Mouse (Mus musculus) erythroblast, embryonic 14.5 days (primary cell): Measurements from ENCODE around the gene Mrtfa.

Source experiments
- GATA1 ChIP-seq: IDR thresholded peaks from 2 replicates; pipeline ENCODE4 v1.6.1; 2012; ENCODE audit warnings: low read length, inconsistent platforms, mixed read lengths
- TAL1 ChIP-seq: IDR thresholded peaks from 3 replicates; pipeline ENCODE4 v1.6.1; 2012; ENCODE audit warnings: low read length, inconsistent platforms, mixed read lengths

DNA sequence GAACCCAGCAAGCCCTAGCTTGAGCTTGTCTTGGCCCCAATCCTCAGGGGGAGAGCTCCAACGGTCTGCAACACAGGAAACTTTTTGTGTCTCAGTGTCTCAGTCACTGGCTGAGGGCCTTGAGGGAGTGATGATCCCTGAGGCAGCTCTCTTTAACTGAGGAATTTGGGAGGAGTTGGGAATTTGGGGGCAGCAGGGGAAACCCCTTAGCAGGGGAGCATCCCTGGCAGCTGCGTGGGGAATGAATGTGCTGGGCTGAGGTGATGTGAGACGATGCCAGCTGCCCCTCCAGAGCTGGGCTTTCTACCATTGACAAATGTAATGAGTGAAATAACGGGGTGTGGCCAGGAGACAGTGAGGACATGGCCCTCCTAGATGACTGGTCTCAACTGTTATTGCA lies 4.9 kb upstream of the Mrtfa start:
- no peak for TF ChIP-seq GATA1
- no peak for TF ChIP-seq TAL1
